In genomic region chr2:72330955-72331481, GRCm38 (mm10) we compare ENCODE assay signal across 23 mouse cellular contexts. TPM values are rescaled to one million over a fixed set of nuclear protein-coding genes. Genes with fewer than 3 reads are reported as not detected.
DNase-seq lines count a peak whose midpoint lies in the region; ATAC-seq lines count a peak whose summit lies in the region.
"Had no signal": no experiment of that assay in that cellular context is flagged by ENCODE, and none has a peak within 500 bp of the region (broad histone marks: within the 10 kb centered on the region; RNA-seq: fewer than 3 reads in every experiment).

No protein-coding gene starts in this region.

- DNase-seq in thymus, postnatal 0 days (ENCODE audit: low spot score), result peak; percentile 13
- no peak for DNase-seq in thymus, postnatal 25 days
- DNase-seq in induced T-regulatory cell, adult 2 months (ENCODE audit: low read depth), result peak; percentile 3
- DNase-seq in kidney, postnatal 25 days, result no peak
- no peak for DNase-seq in adipocyte (ENCODE audit: low spot score)
- DNase-seq in frontal cortex, postnatal 36 days (ENCODE audit: low spot score in 2 of 2), result no peak
- DNase-seq: adrenal gland, postnatal 10 days; B cell, adult 2 months; cerebellum, adult 8-10 months; gastrocnemius, postnatal 10 days; heart, adult 18-20 months; kidney, adult 2 months; layer of hippocampus, postnatal 36 days; left cerebral cortex, postnatal 4 days; liver, postnatal 0 days; lung, postnatal 4 days; thymus, adult 2 months had no signal

- peak; percentile 68 for ATAC-seq in common myeloid progenitor, adult 5-6 weeks (replicated peaks; ENCODE audit: low read depth, poor library complexity, severe bottlenecking)
- ATAC-seq: forebrain, embryonic 16.5 days; hindbrain, embryonic 16.5 days; intestine, embryonic 15.5 days; liver, embryonic 12.5 days; liver, postnatal 0 days; midbrain, embryonic 16.5 days had no signal

RNA-seq across cellular contexts. Expression of gene Map3k20, which starts 45.6 kb away (rescaled TPM):
- 8.3 and 9.4 TPM in 2 replicates for polyA plus RNA-seq in thymus, postnatal 0 days (2015; fragmentation: Nextera tagmentation; extraction: Ambion mirVana)
- 49.6 and 66.9 TPM in 2 replicates for total RNA-seq in common myeloid progenitor, adult 5-6 weeks (2017)

Comparison
In these comparisons a context has a peak if more than half of its experiments do, and no peak if none do; other contexts are left out.
1. DNase-seq: peak in thymus, postnatal 0 days (single experiment) and induced T-regulatory cell, adult 2 months (single experiment); none in thymus, postnatal 25 days (single experiment), kidney, postnatal 25 days (0 of 2), adipocyte (single experiment) and frontal cortex, postnatal 36 days (0 of 2).